Mouse (Mus musculus) kidney, embryonic 14.5 days (tissue): Measurements from ENCODE around the gene Zfp790. TPM values are rescaled to one million over a fixed set of nuclear protein-coding genes. Genes with fewer than 3 reads are reported as not detected.

Source experiments
- ATAC-seq: fragments of 200-750 bp; cut with Nextera tagmentation; 2 replicates; pipeline ENCODE4 v1.8.0; 2017; ENCODE audit warnings: moderate number of reproducible peaks, mild to moderate bottlenecking, moderate TSS enrichment, moderate library complexity; ENCODE audit not compliant: low FRiP score, low TSS enrichment
- H3K27ac ChIP-seq: fragments of 300-500 bp; sonication (generic); 2 replicates; pipeline ENCODE4 v1.5.1; 2014; ENCODE audit warnings: low read depth, mild to moderate bottlenecking, low read length, moderate library complexity, mixed read lengths
- H3K27me3 ChIP-seq: fragments of 300-500 bp; sonication (generic); 2 replicates; pipeline ENCODE4 v1.6.1; 2014; ENCODE audit warnings: mild to moderate bottlenecking, low read length; ENCODE audit not compliant: control insufficient read depth, insufficient read depth
- H3K36me3 ChIP-seq: fragments of 300-500 bp; sonication (generic); 2 replicates; pipeline ENCODE4 v1.6.1; 2014; ENCODE audit warnings: low read length, mixed read lengths; ENCODE audit not compliant: control insufficient read depth, insufficient read depth
- H3K4me1 ChIP-seq: fragments of 300-500 bp; sonication (generic); 2 replicates; pipeline ENCODE4 v1.6.1; 2014; ENCODE audit warnings: low read length, mixed read lengths; ENCODE audit not compliant: control insufficient read depth, insufficient read depth
- H3K4me2 ChIP-seq: fragments of 300-500 bp; sonication (generic); replicated peaks from 2 replicates; pipeline ENCODE4 v1.6.1; 2014; ENCODE audit warnings: low read depth, mild to moderate bottlenecking, low read length
- H3K4me3 ChIP-seq: fragments of 300-500 bp; sonication (generic); 2 replicates; pipeline ENCODE4 v1.5.1; 2014; ENCODE audit warnings: mild to moderate bottlenecking, low read length
- H3K9ac ChIP-seq: fragments of 300-500 bp; sonication (generic); 2 replicates; pipeline ENCODE4 v1.6.1; 2014; ENCODE audit warnings: low read depth, mild to moderate bottlenecking, low read length, moderate library complexity
- H3K9me3 ChIP-seq: fragments of 300-500 bp; sonication (generic); 2 replicates; pipeline ENCODE4 v1.6.1; 2016; ENCODE audit warnings: low read length; ENCODE audit not compliant: control insufficient read depth
- WGBS: fragments of 180-500 bp; shearing (Covaris S2); extraction: QIAGEN DNeasy Blood & Tissue Kit; methylation state at CpG from one replicate; pipeline ENCODE4 v1.1.7; 2014; 5-methylcytosine and 5-hydroxymethylcytosine counted together
- polyA plus RNA-seq: library from polyadenylated mRNA; unstranded; fragments of >200 nt; fragmentation: Nextera tagmentation; extraction: Ambion mirVana; gene quantifications from 2 replicates; pipeline ENCODE4 v1.2.1, GENCODE M21; 2014

Zfp790 gene
- polyA plus RNA-seq, 1 experiment from 2014 or later, result 12.3 TPM

DNA sequence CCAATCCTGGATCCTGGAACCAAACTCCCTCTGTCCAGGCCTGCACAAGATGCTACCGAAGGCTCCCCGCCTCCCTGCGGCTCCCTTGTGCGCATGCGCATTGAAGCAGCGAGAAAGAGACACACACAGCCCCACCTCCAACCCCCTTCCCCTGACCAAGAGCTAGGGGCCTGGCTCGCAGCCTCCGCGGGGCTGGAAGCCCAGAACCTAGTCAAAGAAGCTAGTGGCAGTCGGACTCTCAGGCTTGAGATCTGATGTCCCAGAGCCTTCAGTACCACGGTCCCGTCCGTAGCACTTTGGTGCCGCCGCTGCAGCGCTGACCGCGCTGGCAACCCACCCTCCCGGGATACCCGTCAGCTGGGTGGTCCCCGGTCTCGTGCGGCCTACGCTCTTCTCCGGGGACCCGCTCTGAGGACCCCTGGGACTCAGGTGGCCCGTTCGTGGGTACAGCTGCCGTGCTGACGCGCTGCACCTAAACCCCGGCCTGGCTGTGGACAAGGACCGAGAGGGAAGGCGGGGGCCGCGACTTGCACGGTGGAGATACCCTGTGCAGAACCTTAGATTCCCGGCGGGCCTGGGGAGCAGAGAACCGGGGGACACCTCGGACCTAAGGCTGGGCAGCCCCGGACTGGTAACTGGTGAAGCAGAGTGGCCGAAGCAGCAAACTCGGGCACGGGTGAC lies 31.9 kb upstream of the Zfp790 start, which contains the start of gene Zfp30:
Gene Zfp30, plus strand, starts transcription at position 128 of the 681 bp plus-strand sequence.
- Histone ChIP-seq H3K27me3 (no peaks in the 10 kb centered on the region), H3K27ac (peak within 1 kb of the TSS; percentile 81), H3K4me1 (peaks cover 11% of the 10 kb centered on the region; the same call in 1 of the 2 replicates), H3K4me3 (peak within 1 kb of the TSS; percentile 89), H3K4me2 (peak within 1 kb of the TSS; percentile 74), H3K36me3 (peaks cover 13% of the 10 kb centered on the region), H3K9me3 (no peaks in the 10 kb centered on the region), H3K9ac (peak within 1 kb of the TSS; percentile 85)
- ATAC-seq, result peak; percentile 98
- WGBS, result 1% methylated on average over 45 of the region's 45 CpGs

DNA sequence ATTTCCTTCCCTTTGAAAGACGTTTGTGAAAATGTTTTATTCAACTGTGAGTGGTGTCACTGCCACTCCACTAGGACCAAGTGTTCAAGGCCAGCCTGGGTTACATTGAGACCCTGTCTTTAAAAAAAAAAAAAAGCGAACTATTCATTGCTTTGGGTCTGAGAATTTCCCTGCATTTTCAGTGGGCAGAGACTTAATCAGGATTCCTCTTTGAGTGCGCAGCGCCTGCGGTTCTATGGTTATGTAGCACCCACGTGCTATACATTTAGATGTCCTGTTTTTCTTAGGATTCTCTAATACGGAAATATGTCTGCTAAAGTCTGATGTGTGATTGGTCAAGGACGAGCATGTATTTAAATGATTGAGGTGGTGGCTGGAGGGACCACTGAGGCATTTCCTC lies 30.9 kb upstream of the Zfp790 start:
- no peaks in the 10 kb centered on the region for H3K9me3 ChIP-seq
- peaks cover 23% of the 10 kb centered on the region for H3K36me3 ChIP-seq
- peak overlapping the region; percentile 74 for H3K4me2 ChIP-seq
- no peaks in the 10 kb centered on the region for H3K27me3 ChIP-seq
- H3K9ac ChIP-seq, result peak overlapping the region; percentile 85; the same call in 1 of the 2 replicates
- H3K4me3 ChIP-seq, result peak overlapping the region; percentile 89
- ATAC-seq, result no peak
- H3K27ac ChIP-seq, result no peak overlapping the region
- 69% methylated on average over 8 of the region's 8 CpGs for WGBS
- H3K4me1 ChIP-seq, result peaks cover 11% of the 10 kb centered on the region; the same call in 1 of the 2 replicates

GRCm38 (mm10) chr7:29785888-29786287 lies 30.0 kb upstream of the Zfp790 start:
- peaks cover 25% of the 10 kb centered on the region for H3K36me3 ChIP-seq
- no peaks in the 10 kb centered on the region for H3K27me3 ChIP-seq
- 77% methylated on average over 5 of the region's 5 CpGs for WGBS
- H3K4me1 ChIP-seq, result peaks cover 11% of the 10 kb centered on the region; the same call in 1 of the 2 replicates
- H3K4me3 ChIP-seq, result peak overlapping the region; percentile 89; the same call in 1 of the 2 replicates
- H3K4me2 ChIP-seq, result peak overlapping the region; percentile 74
- ATAC-seq, result no peak
- no peak overlapping the region for H3K9ac ChIP-seq
- no peaks in the 10 kb centered on the region for H3K9me3 ChIP-seq
- H3K27ac ChIP-seq, result no peak overlapping the region

DNA sequence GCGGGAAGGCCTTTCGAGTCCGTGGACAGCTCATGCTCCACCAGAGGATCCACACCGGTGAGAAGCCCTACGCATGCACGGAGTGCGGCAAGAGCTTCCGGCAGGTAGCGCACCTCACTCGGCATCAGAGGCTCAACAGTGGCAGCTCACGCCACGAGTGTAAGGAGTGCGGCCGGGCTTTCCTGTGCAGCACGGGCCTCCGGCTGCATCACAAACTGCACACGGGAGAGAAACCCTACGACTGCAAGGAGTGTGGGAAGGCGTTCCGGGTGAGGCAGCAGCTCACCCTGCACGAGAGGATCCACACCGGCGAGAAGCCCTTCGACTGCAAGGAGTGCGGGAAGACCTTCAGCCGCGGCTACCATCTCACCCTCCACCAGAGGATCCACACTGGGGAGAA lies 23.0 kb upstream of the Zfp790 start:
- H3K36me3 ChIP-seq, result peaks cover 30% of the 10 kb centered on the region
- H3K9ac ChIP-seq, result no peak overlapping the region
- H3K27me3 ChIP-seq, result peaks cover 5% of the 10 kb centered on the region
- no peak for ATAC-seq
- WGBS, result 31% methylated on average over 27 of the region's 27 CpGs
- H3K9me3 ChIP-seq, result peaks cover 8% of the 10 kb centered on the region; the same call in 1 of the 2 replicates
- H3K4me2 ChIP-seq, result peak overlapping the region; percentile 27
- peak overlapping the region; percentile 3; the same call in 1 of the 2 replicates for H3K4me3 ChIP-seq
- no peak overlapping the region for H3K27ac ChIP-seq
- H3K4me1 ChIP-seq, result no peaks in the 10 kb centered on the region

DNA sequence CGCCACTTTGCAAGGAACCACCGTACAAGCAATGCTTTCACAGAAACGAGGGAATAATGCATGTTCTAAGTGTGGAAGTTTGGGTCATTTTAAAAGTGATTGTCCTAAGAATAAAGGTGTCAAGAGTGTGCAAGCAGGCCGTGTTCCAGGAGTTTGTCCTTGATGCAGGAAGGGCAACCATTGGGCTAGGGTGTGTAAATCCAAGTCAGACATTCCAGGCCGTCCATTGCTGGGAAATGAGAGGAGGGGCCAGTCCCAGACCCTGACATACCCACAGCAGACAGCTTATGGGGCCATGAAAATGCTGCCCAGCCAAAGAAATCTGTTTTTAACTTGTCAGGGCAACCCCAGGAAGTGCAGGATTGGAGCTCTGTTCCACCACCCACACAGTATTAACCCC lies 8.9 kb upstream of the Zfp790 start:
- no peaks in the 10 kb centered on the region for H3K4me1 ChIP-seq
- WGBS, result 82% methylated on average over 5 of the region's 5 CpGs
- no peak for ATAC-seq
- H3K4me2 ChIP-seq, result no peak overlapping the region
- H3K27me3 ChIP-seq, result no peaks in the 10 kb centered on the region
- no peaks in the 10 kb centered on the region for H3K36me3 ChIP-seq
- H3K4me3 ChIP-seq, result no peak overlapping the region
- H3K9ac ChIP-seq, result no peak overlapping the region
- no peak overlapping the region for H3K27ac ChIP-seq
- no peaks in the 10 kb centered on the region for H3K9me3 ChIP-seq

DNA sequence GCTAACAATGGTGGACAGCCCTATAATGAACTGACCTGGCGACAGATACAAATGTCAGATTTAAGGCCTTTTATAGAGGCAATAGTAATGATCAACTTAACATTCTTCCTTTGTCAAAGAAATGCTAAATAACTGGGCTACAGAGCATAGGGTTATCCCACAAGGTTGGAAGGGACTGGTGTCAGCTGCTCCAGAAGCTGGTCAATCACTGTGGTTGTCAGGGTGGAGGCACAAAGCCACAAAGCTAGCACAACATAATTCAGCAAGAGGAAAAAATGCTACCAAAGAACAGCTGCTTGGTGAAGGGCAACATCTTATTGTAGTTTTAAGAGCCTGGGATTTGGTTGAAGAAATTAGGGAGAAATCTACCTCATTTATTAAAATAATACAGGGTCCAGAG lies 3.7 kb upstream of the Zfp790 start:
- no peaks in the 10 kb centered on the region for H3K36me3 ChIP-seq
- ATAC-seq, result no peak
- 93% methylated on average over 1 of the region's 1 CpGs for WGBS
- no peaks in the 10 kb centered on the region for H3K27me3 ChIP-seq
- H3K4me1 ChIP-seq, result peaks cover 9% of the 10 kb centered on the region; the same call in 1 of the 2 replicates
- H3K9ac ChIP-seq, result no peak overlapping the region
- no peaks in the 10 kb centered on the region for H3K9me3 ChIP-seq
- H3K4me3 ChIP-seq, result no peak overlapping the region
- no peak overlapping the region for H3K4me2 ChIP-seq
- H3K27ac ChIP-seq, result no peak overlapping the region

- H3K4me2 ChIP-seq, result no peak overlapping the region
- H3K27ac ChIP-seq, result no peak overlapping the region
- peak overlapping the region; percentile 63; the same call in 1 of the 2 replicates for H3K4me3 ChIP-seq
- no peaks in the 10 kb centered on the region for H3K9me3 ChIP-seq
- no peak for ATAC-seq
- no peaks in the 10 kb centered on the region for H3K36me3 ChIP-seq
- peaks cover 10% of the 10 kb centered on the region; the same call in 1 of the 2 replicates for H3K4me1 ChIP-seq
- no peaks in the 10 kb centered on the region for H3K27me3 ChIP-seq
- H3K9ac ChIP-seq, result no peak overlapping the region
- 90% methylated on average over 2 of the region's 2 CpGs for WGBS
Measured at GRCm38 (mm10) chr7:29814381-29814780, 1.5 kb upstream of the Zfp790 start.

DNA sequence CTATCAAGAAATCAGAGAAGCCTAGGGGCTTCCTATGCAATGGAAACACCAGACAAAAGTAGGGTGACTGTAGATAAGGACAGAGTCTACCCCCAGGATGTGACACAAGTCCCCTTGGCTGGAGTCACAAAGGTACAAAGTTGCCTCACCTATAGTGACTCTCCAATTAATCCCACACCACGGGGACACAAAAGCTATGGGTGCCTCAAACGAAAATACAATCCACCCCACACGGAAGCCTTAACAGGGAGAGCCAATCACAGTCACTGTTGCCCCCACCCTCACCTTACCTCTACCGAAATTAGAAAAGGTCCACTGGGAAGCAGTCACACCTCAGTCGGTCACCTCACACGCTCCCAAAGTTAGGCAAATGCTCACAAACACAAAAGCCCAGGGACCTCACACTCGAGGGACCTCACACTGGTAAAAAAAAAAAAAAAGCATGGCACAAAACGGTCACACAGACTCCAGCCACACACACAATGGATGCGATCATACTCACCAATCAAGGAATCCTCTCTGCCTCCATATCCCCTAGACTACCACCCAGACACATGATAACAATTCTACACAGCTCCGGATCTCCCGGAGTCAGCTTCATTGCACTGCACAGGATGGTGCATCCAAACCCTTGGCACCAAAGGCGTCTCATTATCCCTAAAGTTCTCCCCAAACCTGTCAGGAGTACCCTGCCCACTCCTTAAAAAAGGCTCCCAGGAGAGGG lies 691 bp upstream of the Zfp790 start:
- peak; percentile 47 for ATAC-seq
- WGBS, result 3% methylated on average over 12 of the region's 12 CpGs

More for the DNA sequence above, 691 bp upstream of the Zfp790 start:
- Histone ChIP-seq H3K4me2 (peak overlapping the region; percentile 78), H3K27ac (peak overlapping the region; percentile 44), H3K4me1 (peaks cover 11% of the 10 kb centered on the region; the same call in 1 of the 2 replicates), H3K9me3 (no peaks in the 10 kb centered on the region), H3K9ac (peak overlapping the region; percentile 66), H3K27me3 (no peaks in the 10 kb centered on the region), H3K4me3 (peak overlapping the region; percentile 63), H3K36me3 (no peaks in the 10 kb centered on the region)
